Mouse (Mus musculus): ENCODE measurements around the gene St6gal1. TPM values are rescaled to one million over a fixed set of nuclear protein-coding genes. Genes with fewer than 3 reads are reported as not detected.
A peak's percentile ranks its signal among the peaks of the same experiment; 100 is the strongest.

The St6gal1 gene
- polyA plus RNA-seq, 1 experiment = 4.2 TPM

DNA sequence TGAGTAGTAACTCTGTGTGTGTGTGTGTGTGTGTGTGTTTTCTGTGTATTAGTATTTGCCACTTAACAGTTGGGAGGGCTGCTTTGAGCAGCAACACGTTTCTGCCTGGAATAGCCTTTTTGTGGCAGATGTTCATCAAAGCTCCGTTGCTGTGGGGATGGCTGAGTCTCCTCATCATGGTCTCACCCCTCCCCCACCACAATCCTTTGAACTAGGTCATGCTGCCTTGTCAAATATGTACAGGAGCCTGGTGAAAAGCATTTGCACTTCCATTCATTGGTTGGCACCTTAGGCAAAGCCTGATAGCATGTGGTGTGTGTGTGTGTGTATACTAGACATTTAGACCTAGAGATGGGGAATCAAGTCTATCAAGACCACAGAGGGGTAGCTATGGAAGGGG, 126.3 kb downstream of the St6gal1 start:
- Histone ChIP-seq H3K4me3 (ENCODE audit: control insufficient read depth, low read depth, low read length) (no peak overlapping the region), H3K27me3 (ENCODE audit: control insufficient read depth, insufficient read depth, low read length) (no peaks in the 10 kb centered on the region), H3K27ac (ENCODE audit: control insufficient read depth, insufficient read depth, low read depth, low read length) (no peak overlapping the region), H3K4me1 (ENCODE audit: control insufficient read depth, insufficient read depth, low read length) (no peaks in the 10 kb centered on the region; the same call in 1 of the 2 replicates), H3K36me3 (ENCODE audit: control insufficient read depth, insufficient read depth, low read length) (no peaks in the 10 kb centered on the region)
- TF ChIP-seq POLR2A (IDR thresholded peaks at IDR 0.05; ENCODE audit: control insufficient read depth, low read depth, low read length) (no peak), CTCF (IDR thresholded peaks at IDR 0.05; ENCODE audit: control insufficient read depth, insufficient read depth, insufficient replicate concordance, low read depth, low read length) (no peak)

- Histone ChIP-seq H3K27me3 (ENCODE audit: control insufficient read depth, insufficient read depth, low read length) (no peaks in the 10 kb centered on the region), H3K27ac (ENCODE audit: control insufficient read depth, insufficient read depth, low read depth, low read length) (no peak overlapping the region), H3K36me3 (ENCODE audit: control insufficient read depth, insufficient read depth, low read length) (no peaks in the 10 kb centered on the region), H3K4me1 (ENCODE audit: control insufficient read depth, insufficient read depth, low read length) (no peaks in the 10 kb centered on the region), H3K4me3 (ENCODE audit: control insufficient read depth, low read depth, low read length) (peak overlapping the region; percentile 54)
- no peak for TF ChIP-seq CTCF (IDR thresholded peaks at IDR 0.05; ENCODE audit: control insufficient read depth, insufficient read depth, insufficient replicate concordance, low read depth, low read length)
- no peak for TF ChIP-seq POLR2A (IDR thresholded peaks at IDR 0.05; ENCODE audit: control insufficient read depth, low read depth, low read length)
Measured at GRCm38 (mm10) chr16:23361031-23361430, 136.5 kb downstream of the St6gal1 start.

DNA sequence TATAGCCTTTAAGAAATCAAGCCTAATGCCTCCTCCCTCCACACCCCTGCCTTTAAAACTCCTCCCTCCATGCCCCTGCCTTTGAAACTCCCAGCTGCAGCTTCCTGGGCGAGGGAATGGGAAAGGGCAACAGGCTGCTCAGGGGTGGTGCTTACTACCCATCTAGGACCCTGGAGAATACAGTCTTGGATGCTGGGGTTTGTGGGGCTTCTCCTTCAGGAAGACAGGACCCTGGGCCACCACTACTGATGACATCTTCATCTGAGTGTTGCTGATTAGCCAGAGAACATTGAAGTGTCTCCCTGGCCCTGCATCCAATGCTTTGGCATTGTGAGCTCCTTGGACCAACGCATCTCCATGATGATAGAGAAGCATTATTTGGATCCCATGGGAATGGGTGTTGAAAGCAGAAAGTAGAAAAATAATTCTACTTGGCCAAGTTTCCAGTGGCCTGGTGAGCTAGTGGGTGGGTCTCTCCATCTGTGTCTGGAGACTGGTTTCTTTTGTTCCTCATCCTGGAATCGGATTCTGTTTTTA, 137.0 kb downstream of the St6gal1 start:
- Histone ChIP-seq H3K27me3 (ENCODE audit: control insufficient read depth, insufficient read depth, low read length) (no peaks in the 10 kb centered on the region), H3K27ac (ENCODE audit: control insufficient read depth, insufficient read depth, low read depth, low read length) (no peak overlapping the region; the same call in 1 of the 2 replicates), H3K4me3 (ENCODE audit: control insufficient read depth, low read depth, low read length) (peak overlapping the region; percentile 54), H3K36me3 (ENCODE audit: control insufficient read depth, insufficient read depth, low read length) (no peaks in the 10 kb centered on the region), H3K4me1 (ENCODE audit: control insufficient read depth, insufficient read depth, low read length) (no peaks in the 10 kb centered on the region)
- TF ChIP-seq POLR2A (IDR thresholded peaks at IDR 0.05; ENCODE audit: control insufficient read depth, low read depth, low read length) (no peak), CTCF (IDR thresholded peaks at IDR 0.05; ENCODE audit: control insufficient read depth, insufficient read depth, insufficient replicate concordance, low read depth, low read length) (no peak)

GRCm38 (mm10) chr16:23364328-23364990, 139.9 kb downstream of the St6gal1 start:
- no peak for TF ChIP-seq POLR2A (IDR thresholded peaks at IDR 0.05; ENCODE audit: control insufficient read depth, low read depth, low read length)
- TF ChIP-seq CTCF (IDR thresholded peaks at IDR 0.05; ENCODE audit: control insufficient read depth, insufficient read depth, insufficient replicate concordance, low read depth, low read length) = no peak
- H3K4me1 ChIP-seq (ENCODE audit: control insufficient read depth, insufficient read depth, low read length) = no peaks in the 10 kb centered on the region
- no peaks in the 10 kb centered on the region for H3K36me3 ChIP-seq (ENCODE audit: control insufficient read depth, insufficient read depth, low read length)
- no peak overlapping the region for H3K4me3 ChIP-seq (ENCODE audit: control insufficient read depth, low read depth, low read length)
- no peaks in the 10 kb centered on the region for H3K27me3 ChIP-seq (ENCODE audit: control insufficient read depth, insufficient read depth, low read length)
- no peak overlapping the region for H3K27ac ChIP-seq (ENCODE audit: control insufficient read depth, insufficient read depth, low read depth, low read length)

DNA sequence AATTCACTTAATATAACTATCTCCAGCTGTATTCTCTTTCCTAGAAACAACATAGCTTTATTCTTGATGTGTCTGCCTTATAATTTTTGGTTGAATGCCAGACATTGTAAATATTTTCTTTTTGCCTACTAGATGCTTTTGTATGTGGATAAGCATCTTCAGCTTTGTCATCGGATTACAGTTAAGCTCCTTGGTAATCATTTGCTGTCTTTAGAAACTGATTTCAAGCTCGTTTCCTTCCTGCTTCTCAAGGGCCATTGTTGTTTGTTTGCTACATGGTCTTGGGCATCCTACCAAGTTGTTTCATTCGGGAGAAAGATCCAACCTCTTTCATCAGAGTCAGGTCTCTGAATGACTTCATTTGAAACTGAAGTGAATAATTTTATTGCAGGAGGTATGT, 144.6 kb downstream of the St6gal1 start:
- H3K36me3 ChIP-seq (ENCODE audit: control insufficient read depth, insufficient read depth, low read length) = no peaks in the 10 kb centered on the region
- no peaks in the 10 kb centered on the region for H3K4me1 ChIP-seq (ENCODE audit: control insufficient read depth, insufficient read depth, low read length)
- no peak overlapping the region for H3K4me3 ChIP-seq (ENCODE audit: control insufficient read depth, low read depth, low read length)
- H3K27ac ChIP-seq (ENCODE audit: control insufficient read depth, insufficient read depth, low read depth, low read length) = no peak overlapping the region
- no peak for TF ChIP-seq POLR2A (IDR thresholded peaks at IDR 0.05; ENCODE audit: control insufficient read depth, low read depth, low read length)
- TF ChIP-seq CTCF (IDR thresholded peaks at IDR 0.05; ENCODE audit: control insufficient read depth, insufficient read depth, insufficient replicate concordance, low read depth, low read length) = no peak
- no peaks in the 10 kb centered on the region for H3K27me3 ChIP-seq (ENCODE audit: control insufficient read depth, insufficient read depth, low read length)

GRCm38 (mm10) chr16:23370724-23371123, 146.2 kb downstream of the St6gal1 start:
- Histone ChIP-seq H3K27ac (ENCODE audit: control insufficient read depth, insufficient read depth, low read depth, low read length) (no peak overlapping the region), H3K4me1 (ENCODE audit: control insufficient read depth, insufficient read depth, low read length) (no peaks in the 10 kb centered on the region), H3K36me3 (ENCODE audit: control insufficient read depth, insufficient read depth, low read length) (no peaks in the 10 kb centered on the region), H3K4me3 (ENCODE audit: control insufficient read depth, low read depth, low read length) (no peak overlapping the region), H3K27me3 (ENCODE audit: control insufficient read depth, insufficient read depth, low read length) (no peaks in the 10 kb centered on the region)
- TF ChIP-seq CTCF (IDR thresholded peaks at IDR 0.05; ENCODE audit: control insufficient read depth, insufficient read depth, insufficient replicate concordance, low read depth, low read length) = no peak
- no peak for TF ChIP-seq POLR2A (IDR thresholded peaks at IDR 0.05; ENCODE audit: control insufficient read depth, low read depth, low read length)

- H3K4me3 ChIP-seq (ENCODE audit: control insufficient read depth, low read depth, low read length) = no peak overlapping the region
- no peak overlapping the region for H3K27ac ChIP-seq (ENCODE audit: control insufficient read depth, insufficient read depth, low read depth, low read length)
- no peak for TF ChIP-seq POLR2A (IDR thresholded peaks at IDR 0.05; ENCODE audit: control insufficient read depth, low read depth, low read length)
Measured at GRCm38 (mm10) chr16:23372340-23372739, 147.8 kb downstream of the St6gal1 start.

More at GRCm38 (mm10) chr16:23372340-23372739, 147.8 kb downstream of the St6gal1 start:
- Histone ChIP-seq H3K4me1 (ENCODE audit: control insufficient read depth, insufficient read depth, low read length) (no peaks in the 10 kb centered on the region), H3K36me3 (ENCODE audit: control insufficient read depth, insufficient read depth, low read length) (no peaks in the 10 kb centered on the region), H3K27me3 (ENCODE audit: control insufficient read depth, insufficient read depth, low read length) (no peaks in the 10 kb centered on the region)
